Mouse (Mus musculus) macrophage (primary cell): ENCODE data around the gene Tgfbi. TPM values are rescaled to one million over a fixed set of nuclear protein-coding genes. Genes with fewer than 3 reads are reported as not detected.

ENCODE experiments used
- H3K27ac ChIP-seq: fragments of 350-480 bp; formaldehyde crosslinking; 2 replicates; pipeline ENCODE4 v1.9.0; 2021
- H3K36me3 ChIP-seq: fragments of 350-480 bp; formaldehyde crosslinking; 2 replicates; pipeline ENCODE4 v1.9.0; 2021; ENCODE audit errors: inconsistent target
- H3K4me3 ChIP-seq: fragments of 350-480 bp; formaldehyde crosslinking; 2 replicates; pipeline ENCODE4 v1.9.0; 2021; ENCODE audit errors: inconsistent target
- H3K79me2 ChIP-seq: fragments of 350-480 bp; formaldehyde crosslinking; 2 replicates; pipeline ENCODE4 v1.9.0; 2021; ENCODE audit errors: inconsistent target
- WGBS: methylation state at CpG from one replicate; pipeline ENCODE4 v1.1.7; 2026; ENCODE audit warnings: inconsistent platforms; ENCODE audit not compliant: missing documents; 5-methylcytosine and 5-hydroxymethylcytosine counted together
- polyA plus RNA-seq: library from polyadenylated mRNA; stranded (reverse); fragments of 250-400 nt; gene quantifications from 3 replicates; pipeline ENCODE4 v1.2.4, GENCODE M21; 2018; ENCODE audit warnings: inconsistent platforms
- total RNA-seq, 78 experiments: library from RNA; depleted of rRNA; stranded (reverse); fragments of 250-400 nt; gene quantifications; 1 replicate in 9 of 78; 2 replicates in 24 of 78; 3 replicates in 43 of 78; 4 replicates in 2 of 78; pipeline ENCODE4 v1.2.4; 2018; ENCODE audit warnings: inconsistent platforms in 56 of 78

Tgfbi gene
- total RNA-seq (2018; cell fraction: chromatin; rRNA removed), result 10 to 100 TPM in 22 of 26 experiments, 1 to 10 TPM in 4; 5.1 to 68.8 (median 24.5) TPM
- 10 to 100 TPM in 23 of 26 experiments, 1 to 10 TPM in 3; 8.6 to 81.9 (median 35.9) TPM for total RNA-seq (2018; cell fraction: cytosol; rRNA removed)
- total RNA-seq (2018; cell fraction: nucleus; rRNA removed), result 100 to 1,000 TPM in 3 of 26 experiments, 10 to 100 TPM in 23; 12.2 to 255 (median 66.8) TPM
- polyA plus RNA-seq, result 9.3 to 47.2 TPM (median 39.5 TPM) in 3 replicates

- 7% methylated on average over 32 of the region's 36 CpGs for WGBS
- Histone ChIP-seq H3K27ac (peak within 1 kb of the TSS; percentile 96), H3K4me3 (peak within 1 kb of the TSS; percentile 48), H3K79me2 (peaks cover 27% of the 10 kb centered on the region), H3K36me3 (no peaks in the 10 kb centered on the region)
Measured at GRCm38 (mm10) chr13:56609103-56609856, at the start of gene Tgfbi. TSS of gene Tgfbi (plus strand) at chr13:56609523.

GRCm38 (mm10) chr13:56559841-56560370 lies 49.4 kb upstream of the Tgfbi start:
- no peaks in the 10 kb centered on the region for H3K36me3 ChIP-seq
- no peaks in the 10 kb centered on the region for H3K79me2 ChIP-seq
- H3K27ac ChIP-seq, result no peak overlapping the region
- H3K4me3 ChIP-seq, result no peak overlapping the region
- WGBS, result 89% methylated on average over 6 of the region's 6 CpGs

GRCm38 (mm10) chr13:56561129-56561528 lies 48.2 kb upstream of the Tgfbi start:
- H3K27ac ChIP-seq, result no peak overlapping the region
- H3K36me3 ChIP-seq, result no peaks in the 10 kb centered on the region
- WGBS, result 91% methylated on average over 8 of the region's 8 CpGs

GRCm38 (mm10) chr13:56563075-56563474 lies 46.2 kb upstream of the Tgfbi start:
- H3K79me2 ChIP-seq, result no peaks in the 10 kb centered on the region
- H3K4me3 ChIP-seq, result no peak overlapping the region
- no peak overlapping the region for H3K27ac ChIP-seq
- no peaks in the 10 kb centered on the region for H3K36me3 ChIP-seq
- 24% methylated on average over 6 of the region's 6 CpGs for WGBS

More at GRCm38 (mm10) chr13:56561129-56561528, 48.2 kb upstream of the Tgfbi start:
- Histone ChIP-seq H3K79me2 (no peaks in the 10 kb centered on the region), H3K4me3 (no peak overlapping the region)

- 92% methylated on average over 9 of the region's 10 CpGs for WGBS
- H3K4me3 ChIP-seq, result no peak overlapping the region
- no peak overlapping the region for H3K27ac ChIP-seq
- H3K36me3 ChIP-seq, result no peaks in the 10 kb centered on the region
- no peaks in the 10 kb centered on the region for H3K79me2 ChIP-seq
Measured at GRCm38 (mm10) chr13:56566336-56566735, 43.0 kb upstream of the Tgfbi start.

- 59% methylated on average over 8 of the region's 8 CpGs for WGBS
- Histone ChIP-seq H3K4me3 (no peak overlapping the region), H3K79me2 (no peaks in the 10 kb centered on the region), H3K27ac (no peak overlapping the region), H3K36me3 (no peaks in the 10 kb centered on the region)
Measured at GRCm38 (mm10) chr13:56571645-56572044, 37.7 kb upstream of the Tgfbi start.

- 80% methylated on average over 3 of the region's 4 CpGs for WGBS
- Histone ChIP-seq H3K79me2 (no peaks in the 10 kb centered on the region), H3K4me3 (no peak overlapping the region)
Measured at GRCm38 (mm10) chr13:56575074-56575473, 34.2 kb upstream of the Tgfbi start.

GRCm38 (mm10) chr13:56575701-56576321 lies 33.5 kb upstream of the Tgfbi start:
- WGBS, result 63% methylated on average over 12 of the region's 12 CpGs
- H3K79me2 ChIP-seq, result no peaks in the 10 kb centered on the region
- H3K36me3 ChIP-seq, result no peaks in the 10 kb centered on the region
- no peak overlapping the region for H3K27ac ChIP-seq
- H3K4me3 ChIP-seq, result no peak overlapping the region

More at GRCm38 (mm10) chr13:56575074-56575473, 34.2 kb upstream of the Tgfbi start:
- no peak overlapping the region for H3K27ac ChIP-seq
- no peaks in the 10 kb centered on the region for H3K36me3 ChIP-seq

GRCm38 (mm10) chr13:56578097-56578496 lies 31.2 kb upstream of the Tgfbi start:
- WGBS, result 100% methylated on average over 4 of the region's 5 CpGs

GRCm38 (mm10) chr13:56580450-56580849 lies 28.9 kb upstream of the Tgfbi start:
- Histone ChIP-seq H3K79me2 (no peaks in the 10 kb centered on the region), H3K36me3 (no peaks in the 10 kb centered on the region), H3K27ac (no peak overlapping the region), H3K4me3 (no peak overlapping the region)
- 97% methylated on average over 5 of the region's 5 CpGs for WGBS

More at GRCm38 (mm10) chr13:56578097-56578496, 31.2 kb upstream of the Tgfbi start:
- Histone ChIP-seq H3K79me2 (no peaks in the 10 kb centered on the region), H3K4me3 (no peak overlapping the region), H3K36me3 (no peaks in the 10 kb centered on the region), H3K27ac (no peak overlapping the region)

- Histone ChIP-seq H3K79me2 (no peaks in the 10 kb centered on the region), H3K27ac (no peak overlapping the region), H3K4me3 (no peak overlapping the region), H3K36me3 (no peaks in the 10 kb centered on the region)
- WGBS, result 85% methylated on average over 3 of the region's 3 CpGs
Measured at GRCm38 (mm10) chr13:56581512-56581911, 27.8 kb upstream of the Tgfbi start.

GRCm38 (mm10) chr13:56581961-56582434 lies 27.3 kb upstream of the Tgfbi start:
- H3K36me3 ChIP-seq, result no peaks in the 10 kb centered on the region
- H3K27ac ChIP-seq, result peak overlapping the region; percentile 19; the same call in 1 of the 2 replicates
- no peaks in the 10 kb centered on the region for H3K79me2 ChIP-seq
- H3K4me3 ChIP-seq, result no peak overlapping the region
- WGBS, result 21% methylated on average over 6 of the region's 6 CpGs

- Histone ChIP-seq H3K79me2 (no peaks in the 10 kb centered on the region), H3K4me3 (no peak overlapping the region), H3K36me3 (no peaks in the 10 kb centered on the region), H3K27ac (no peak overlapping the region)
- 95% methylated on average over 3 of the region's 3 CpGs for WGBS
Measured at GRCm38 (mm10) chr13:56582720-56583119, 26.6 kb upstream of the Tgfbi start.

GRCm38 (mm10) chr13:56586046-56586445 lies 23.3 kb upstream of the Tgfbi start:
- Histone ChIP-seq H3K27ac (no peak overlapping the region), H3K36me3 (no peaks in the 10 kb centered on the region), H3K4me3 (no peak overlapping the region), H3K79me2 (no peaks in the 10 kb centered on the region)
- 98% methylated on average over 3 of the region's 3 CpGs for WGBS
